Mouse (Mus musculus) 3134 (cell line): ENCODE data around the gene 9030612E09Rik.

Source experiments
- DNase-seq: peaks from one replicate; pipeline ENCODE4 v3.0.0-alpha.2; 2011; ENCODE audit warnings: low spot score; ENCODE audit not compliant: insufficient read length; ENCODE audit errors: extremely low read depth

The 9030612E09Rik gene

GRCm38 (mm10) chr10:43174326-43175155 is at the start of gene 9030612E09Rik, which contains the start of gene Sobp:
9030612E09Rik (plus strand) TSS chr10:43174704.
Sobp (minus strand) TSS chr10:43174530.
- DNase-seq = no peak

GRCm38 (mm10) chr10:43128750-43129149 is 45.8 kb upstream of the 9030612E09Rik start:
- DNase-seq = no peak

- no peak for DNase-seq
These were observed 40.5 kb upstream of the 9030612E09Rik start for GRCm38 (mm10) chr10:43134027-43134426.

- DNase-seq = no peak
These were observed 31.3 kb upstream of the 9030612E09Rik start for GRCm38 (mm10) chr10:43143173-43143572.

- no peak for DNase-seq
These were observed 26.0 kb upstream of the 9030612E09Rik start for GRCm38 (mm10) chr10:43148456-43148855.

GRCm38 (mm10) chr10:43152643-43153042 is 21.9 kb upstream of the 9030612E09Rik start:
- DNase-seq = no peak

- no peak for DNase-seq
These were observed 19.4 kb upstream of the 9030612E09Rik start for GRCm38 (mm10) chr10:43155046-43155560.

- no peak for DNase-seq
These were observed 15.6 kb upstream of the 9030612E09Rik start for GRCm38 (mm10) chr10:43158917-43159316.

GRCm38 (mm10) chr10:43159333-43159732 is 15.2 kb upstream of the 9030612E09Rik start:
- DNase-seq = no peak

- no peak for DNase-seq
These were observed 12.2 kb upstream of the 9030612E09Rik start for GRCm38 (mm10) chr10:43162318-43162717.

- no peak for DNase-seq
These were observed 10.1 kb upstream of the 9030612E09Rik start for GRCm38 (mm10) chr10:43164406-43164805.

- DNase-seq = no peak
These were observed 8.4 kb upstream of the 9030612E09Rik start for GRCm38 (mm10) chr10:43166146-43166545.

- DNase-seq = no peak
These were observed 7.7 kb upstream of the 9030612E09Rik start for GRCm38 (mm10) chr10:43166817-43167216.

- no peak for DNase-seq
These were observed 5.7 kb upstream of the 9030612E09Rik start for GRCm38 (mm10) chr10:43168847-43169246.

GRCm38 (mm10) chr10:43171106-43171505 is 3.4 kb upstream of the 9030612E09Rik start:
- no peak for DNase-seq

GRCm38 (mm10) chr10:43172066-43172465 is 2.4 kb upstream of the 9030612E09Rik start:
- DNase-seq = no peak

GRCm38 (mm10) chr10:43172554-43172953 is 1.9 kb upstream of the 9030612E09Rik start:
- no peak for DNase-seq

GRCm38 (mm10) chr10:43173141-43173827 is 1.2 kb upstream of the 9030612E09Rik start:
- no peak for DNase-seq

- DNase-seq = no peak
These were observed 627 bp upstream of the 9030612E09Rik start for GRCm38 (mm10) chr10:43173828-43174325.

GRCm38 (mm10) chr10:43175156-43175601 is 675 bp downstream of the 9030612E09Rik start:
- no peak for DNase-seq

- no peak for DNase-seq
These were observed 5.9 kb downstream of the 9030612E09Rik start for GRCm38 (mm10) chr10:43180313-43180912.
